Mouse (Mus musculus): Measurements from ENCODE around the gene Agtr1a. TPM values are rescaled to one million over a fixed set of nuclear protein-coding genes. Genes with fewer than 3 reads are reported as not detected.

Agtr1a gene
- polyA plus RNA-seq, 1 experiment from 2014 or later, result 4.4 TPM

GRCm38 (mm10) chr13:30427008-30427407 is 90.8 kb downstream of the Agtr1a start:
- H3K4me3 ChIP-seq (replicated peaks), result no peak overlapping the region
- H3K36me3 ChIP-seq, result no peaks in the 10 kb centered on the region
- H3K27me3 ChIP-seq (replicated peaks), result no peaks in the 10 kb centered on the region
- no peak overlapping the region for H3K27ac ChIP-seq
- H3K4me2 ChIP-seq, result no peak overlapping the region
- ATAC-seq (ENCODE audit: insufficient read depth, low FRiP score, low read depth), result no peak
- 85% methylated on average over 4 of the region's 4 CpGs for WGBS
- no peak overlapping the region for H3K9ac ChIP-seq
- H3K4me1 ChIP-seq, result no peaks in the 10 kb centered on the region
- H3K9me3 ChIP-seq, result no peaks in the 10 kb centered on the region

- Histone ChIP-seq H3K4me1 (no peaks in the 10 kb centered on the region), H3K27ac (no peak overlapping the region), H3K4me2 (no peak overlapping the region), H3K36me3 (no peaks in the 10 kb centered on the region), H3K9ac (no peak overlapping the region), H3K27me3 (replicated peaks) (no peaks in the 10 kb centered on the region), H3K9me3 (no peaks in the 10 kb centered on the region), H3K4me3 (replicated peaks) (no peak overlapping the region)
- no peak for ATAC-seq (ENCODE audit: insufficient read depth, low FRiP score, low read depth)
- WGBS, result 96% methylated on average over 1 of the region's 1 CpGs
Measured at GRCm38 (mm10) chr13:30427436-30427835, 91.2 kb downstream of the Agtr1a start.

Other genes starting within 250 kb of the Agtr1a start
- gene Mboat1, start 200.0 kb upstream of the Agtr1a start, polyA plus RNA-seq (2015; fragmentation: Nextera tagmentation; extraction: Ambion mirVana), result 50.0 and 54.3 TPM in 2 replicates
- gene Uqcrfs1, start 208.9 kb downstream of the Agtr1a start, polyA plus RNA-seq (2015; fragmentation: Nextera tagmentation; extraction: Ambion mirVana), result 258 and 261 TPM in 2 replicates